Mouse (Mus musculus): Measurements from ENCODE around the gene Tasp1. TPM values are rescaled to one million over a fixed set of nuclear protein-coding genes. Genes with fewer than 3 reads are reported as not detected.
"Not testable (repeated sequence)": the region's sequence is repeated elsewhere in the genome, so short reads cannot be mapped to it uniquely, and the experiment has no call there.

Gene Tasp1
- total RNA-seq, 4 experiments from 2014 or later, result 34.5 to 37.6 (median 35.7) TPM

DNA sequence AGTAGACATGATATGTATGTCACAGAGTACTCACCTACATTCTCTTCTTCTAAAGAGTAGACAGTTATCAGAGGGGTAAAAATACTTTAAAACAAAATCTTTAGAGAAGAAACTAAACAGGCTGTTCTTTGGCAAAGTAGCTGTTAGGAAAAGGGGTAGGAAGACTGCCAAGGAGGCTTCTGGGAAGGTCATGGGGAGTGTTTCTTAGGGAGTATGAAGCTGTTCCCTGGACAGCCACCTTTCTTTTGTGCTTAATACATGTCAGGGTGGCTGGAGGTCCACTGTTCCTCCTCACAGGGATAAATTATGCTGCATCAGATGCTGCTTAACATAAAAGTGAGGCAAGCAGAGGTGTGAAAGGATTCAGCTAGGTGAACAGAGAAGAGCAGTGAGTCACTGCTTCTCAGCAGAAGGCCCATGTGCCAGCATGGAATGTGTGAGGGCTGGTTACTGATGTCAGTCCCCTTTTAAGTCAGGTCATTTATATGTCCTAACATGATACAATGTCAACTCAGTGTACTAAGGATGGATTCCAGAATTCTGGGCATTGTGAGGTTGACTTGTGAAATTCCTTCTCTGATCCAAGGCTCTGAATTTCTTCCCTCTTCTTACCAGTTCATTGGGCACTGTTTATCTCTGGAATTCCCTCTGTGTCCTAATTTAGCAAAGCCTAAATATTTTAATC, 175.1 kb downstream of the Tasp1 start:
- no peak for DNase-seq (ENCODE audit: low spot score in 2 of 2)

DNA sequence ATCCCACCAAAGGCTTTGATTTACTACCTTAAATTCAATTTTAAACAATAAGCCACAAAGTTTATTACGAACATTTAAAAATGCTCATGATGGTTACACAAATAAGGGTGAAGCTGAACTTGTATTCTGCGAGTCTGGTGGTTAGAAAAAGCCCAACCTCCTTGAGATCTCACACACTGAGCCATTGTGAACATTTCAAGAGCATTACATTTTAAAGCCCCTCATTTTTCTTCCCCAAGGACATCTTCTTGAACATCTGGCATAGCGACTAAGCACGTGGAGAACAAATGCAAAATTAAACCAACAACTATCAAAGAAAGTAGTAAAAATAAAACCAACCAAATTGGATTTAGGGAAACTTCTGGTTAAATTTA, 182.4 kb downstream of the Tasp1 start:
- no peak for DNase-seq (ENCODE audit: low spot score in 2 of 2)

DNA sequence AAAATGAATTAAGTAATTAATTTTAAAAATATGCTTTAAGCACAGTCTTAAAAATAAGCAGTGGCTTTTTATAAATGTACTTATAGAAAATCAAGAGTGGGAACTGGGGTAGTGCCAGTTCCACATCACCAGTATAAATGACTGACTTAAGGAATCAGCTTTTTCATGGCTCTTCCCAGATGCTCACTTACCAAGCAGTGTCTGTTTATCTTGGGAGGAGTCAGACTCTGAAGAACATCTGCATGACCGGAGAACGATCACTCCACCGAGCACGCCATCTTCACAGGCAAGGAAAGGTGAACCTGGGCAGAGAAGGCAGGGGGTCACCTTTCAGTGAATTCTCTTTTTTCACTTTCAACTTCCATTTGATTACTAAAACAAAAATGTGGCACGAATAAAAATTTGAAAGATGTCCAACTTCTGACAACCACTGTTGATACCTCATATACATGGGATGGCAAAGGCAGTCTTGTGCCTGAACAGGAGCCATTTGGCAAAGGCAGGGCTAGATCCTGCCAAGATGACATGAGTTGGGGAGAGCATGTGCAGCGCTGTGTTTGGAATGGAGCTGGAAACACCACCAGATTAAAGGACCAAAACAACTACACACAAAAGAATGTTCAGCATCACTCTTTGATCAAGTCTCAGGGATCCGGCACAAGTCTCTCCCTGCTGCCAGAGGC, 182.9 kb downstream of the Tasp1 start:
- DNase-seq (ENCODE audit: low spot score in 2 of 2), result no peak

DNA sequence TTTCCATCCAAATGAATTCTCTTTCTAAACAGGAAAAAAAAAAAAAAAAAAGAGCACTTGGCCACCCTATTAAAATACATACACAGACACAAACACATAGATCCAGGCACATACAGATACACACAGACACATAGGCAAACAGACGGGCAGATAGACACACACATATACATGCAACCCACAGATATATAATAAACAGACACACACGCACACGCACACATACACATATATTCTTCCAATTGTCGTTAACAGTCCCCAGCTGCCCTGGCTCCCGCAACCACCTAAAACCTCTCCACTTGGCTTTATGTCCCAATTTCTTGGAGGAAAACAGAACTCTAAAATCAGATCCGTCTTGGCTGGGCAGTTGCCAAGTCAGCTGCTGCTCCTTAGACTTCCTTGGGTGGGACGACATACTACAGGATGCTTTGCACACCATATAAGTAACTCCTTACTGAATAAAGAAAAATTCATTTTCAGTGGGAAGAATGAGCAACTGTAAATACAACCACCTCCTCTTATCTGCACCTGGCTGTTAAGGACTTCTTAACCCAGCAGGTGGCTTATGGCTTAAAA, 188.5 kb downstream of the Tasp1 start:
- DNase-seq (ENCODE audit: low spot score in 2 of 2), result no peak

DNA sequence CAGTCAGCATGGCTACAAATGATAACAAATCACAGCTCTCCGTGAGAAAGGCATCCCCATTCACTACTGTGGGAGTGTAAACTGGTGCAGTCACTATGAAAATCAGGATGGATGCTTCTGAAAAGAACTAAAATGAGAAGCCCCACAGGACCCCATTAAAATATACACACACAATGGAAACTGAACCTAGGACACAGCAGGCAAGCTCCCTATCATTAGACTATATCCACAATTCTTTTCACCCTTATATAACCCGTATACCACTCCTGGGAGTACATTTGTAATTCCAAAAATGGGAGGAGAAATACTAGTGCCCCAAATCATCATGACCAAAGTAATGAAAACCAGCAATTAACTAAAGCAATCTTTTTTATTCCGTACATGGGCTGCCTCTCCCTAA, 190.7 kb downstream of the Tasp1 start:
- DNase-seq (ENCODE audit: low spot score in 2 of 2), result no peak

DNA sequence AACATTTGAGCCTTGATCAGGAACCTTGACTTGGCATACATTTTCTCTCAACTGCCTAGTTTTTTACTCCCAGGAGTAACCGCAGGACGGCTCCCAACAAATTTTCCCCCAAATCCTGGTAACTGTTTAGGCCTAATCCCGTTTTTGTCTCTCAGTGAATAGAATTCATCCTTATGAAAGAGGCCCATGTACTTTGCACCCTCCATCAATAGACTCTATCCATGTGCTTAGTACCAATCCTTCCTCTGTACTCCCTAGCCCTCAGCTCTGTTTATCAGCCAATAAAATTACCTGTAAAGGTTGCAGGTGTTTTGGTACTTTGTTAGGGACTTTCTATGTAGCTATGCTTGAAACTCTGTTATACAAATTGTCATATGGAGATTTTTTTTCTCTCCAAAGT, 192.4 kb downstream of the Tasp1 start:
- DNase-seq (ENCODE audit: low spot score in 2 of 2), result no peak

DNA sequence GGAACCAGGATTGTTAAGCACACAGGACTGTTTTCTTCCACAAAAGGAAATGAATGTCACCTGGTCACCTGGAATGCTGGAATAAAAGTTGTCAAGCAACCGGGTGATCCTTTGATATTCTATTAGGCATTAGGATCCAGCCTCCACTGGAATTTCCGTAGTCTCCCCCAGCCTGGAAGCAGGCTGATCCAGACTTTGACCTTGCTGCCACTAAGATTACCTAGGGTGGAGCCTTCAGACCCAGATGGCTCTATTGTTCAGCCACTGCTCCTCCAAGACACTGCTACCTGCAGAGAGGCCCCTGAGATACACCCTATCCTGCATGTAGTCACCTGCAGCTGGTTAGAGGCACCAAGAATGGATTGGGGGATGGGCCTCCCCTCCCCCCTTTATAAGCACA, 192.8 kb downstream of the Tasp1 start:
- no peak for DNase-seq (ENCODE audit: low spot score in 2 of 2)

DNA sequence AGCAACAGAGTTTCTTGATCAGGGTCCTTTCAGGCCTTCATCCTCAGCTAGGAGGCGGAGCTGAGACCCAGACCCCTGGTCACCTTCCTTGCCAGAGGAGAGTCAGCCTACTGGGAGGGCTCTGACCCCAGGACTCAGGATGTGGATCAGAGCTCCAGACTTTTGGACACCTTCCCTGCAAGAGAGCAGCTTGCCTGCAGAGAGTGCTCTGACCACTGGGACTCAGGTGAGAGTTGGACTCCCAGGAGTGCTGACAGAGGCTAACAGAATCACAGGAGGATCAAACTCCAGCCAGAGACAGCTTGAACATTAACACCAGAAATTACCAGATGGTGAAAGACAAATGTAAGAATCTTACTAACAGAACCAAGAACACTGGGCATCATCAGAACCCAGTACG, 197.5 kb downstream of the Tasp1 start:
- not testable (repeated sequence) for DNase-seq (ENCODE audit: low spot score in 2 of 2)

DNA sequence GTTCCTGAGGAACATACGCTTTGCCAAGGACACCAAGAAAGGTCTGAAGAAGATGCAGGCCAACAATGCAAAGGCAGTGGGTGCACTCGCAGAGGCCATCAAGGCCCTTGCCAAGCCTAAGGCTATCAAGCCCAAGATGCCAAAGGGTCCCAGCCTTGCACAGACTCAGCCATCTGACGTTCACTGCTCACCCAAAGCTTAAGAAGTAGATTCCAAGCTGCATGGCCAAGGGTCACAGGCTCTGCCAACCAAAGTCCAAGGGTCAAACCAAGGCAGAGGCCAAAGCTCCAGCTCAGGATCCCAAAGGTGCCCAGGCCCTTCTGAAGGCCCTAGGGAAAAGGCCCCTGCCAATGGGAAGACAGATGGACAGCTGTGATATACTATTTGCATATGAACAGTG, 203.2 kb downstream of the Tasp1 start:
- DNase-seq (ENCODE audit: low spot score in 2 of 2), result not testable (repeated sequence)

DNA sequence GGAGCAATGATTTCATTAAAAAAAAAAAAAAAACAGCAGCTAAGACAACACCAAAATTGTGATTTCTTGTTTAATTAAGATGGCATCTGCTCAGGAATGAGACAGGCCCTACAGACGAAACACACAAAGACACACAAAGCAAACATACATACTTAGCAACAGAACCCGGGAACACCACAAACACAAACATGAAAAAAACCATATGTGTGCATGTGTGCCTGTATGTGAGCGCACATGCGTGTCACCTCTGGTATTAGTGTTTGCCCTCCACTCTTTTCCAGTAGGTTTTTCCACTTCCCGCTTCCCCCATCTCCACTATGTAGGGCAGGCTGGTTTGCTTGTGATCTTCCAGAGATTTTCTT, 206.5 kb downstream of the Tasp1 start:
- no peak for DNase-seq (ENCODE audit: low spot score in 2 of 2)

DNA sequence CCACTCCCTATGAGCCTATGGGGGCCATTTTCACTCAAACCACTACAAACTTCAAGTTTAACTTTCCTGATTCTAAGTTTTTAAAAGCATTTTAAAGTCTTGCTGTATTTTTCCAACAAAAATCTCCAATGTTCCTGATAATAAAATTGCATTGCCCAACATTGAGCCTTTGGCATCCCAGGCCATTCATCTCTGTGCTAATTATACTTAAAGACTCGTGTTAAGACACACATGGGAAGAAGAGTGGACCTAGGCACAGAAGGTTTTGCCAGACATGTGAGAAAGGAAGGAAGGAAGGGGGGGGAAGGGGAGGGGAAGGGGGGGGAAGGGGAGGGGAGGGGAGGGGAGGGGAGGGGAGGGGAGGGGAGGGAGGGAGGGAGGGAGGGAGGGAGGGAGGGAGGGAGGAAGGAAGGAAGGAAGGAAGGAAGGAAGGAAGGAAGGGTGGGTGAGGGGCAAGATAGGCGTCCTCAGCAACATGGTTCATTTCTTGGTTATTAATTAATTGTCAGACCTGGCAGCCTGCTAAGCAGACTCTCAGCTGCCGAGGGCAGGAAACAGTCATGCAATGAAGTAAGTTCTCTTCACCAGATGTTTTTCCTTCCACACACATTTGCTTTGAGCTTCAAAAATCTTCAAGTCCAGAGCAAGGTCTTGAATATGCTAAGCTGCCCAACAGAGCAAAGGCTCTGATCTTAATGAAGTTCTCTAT, 207.0 kb downstream of the Tasp1 start:
- DNase-seq (ENCODE audit: low spot score in 2 of 2), result no peak

DNA sequence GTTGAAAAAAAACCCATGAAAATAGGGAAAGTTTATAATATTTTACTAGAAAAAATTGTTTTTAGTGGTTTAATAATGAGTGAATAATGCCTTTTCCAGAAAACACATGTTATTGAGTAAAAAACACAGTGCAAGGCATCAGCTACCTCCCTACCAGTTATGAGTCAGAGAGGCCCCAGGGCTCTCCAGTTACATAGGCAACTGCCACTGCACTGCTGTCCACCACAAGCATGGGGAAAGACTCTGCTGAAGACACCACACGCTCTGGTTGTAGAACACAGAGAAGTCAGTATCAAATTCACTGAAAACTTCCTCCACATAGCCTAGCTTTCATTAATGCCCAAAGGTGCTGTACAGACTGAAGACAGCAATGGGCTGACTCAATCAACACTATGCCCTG, 217.0 kb downstream of the Tasp1 start:
- DNase-seq (ENCODE audit: low spot score in 2 of 2), result no peak

DNA sequence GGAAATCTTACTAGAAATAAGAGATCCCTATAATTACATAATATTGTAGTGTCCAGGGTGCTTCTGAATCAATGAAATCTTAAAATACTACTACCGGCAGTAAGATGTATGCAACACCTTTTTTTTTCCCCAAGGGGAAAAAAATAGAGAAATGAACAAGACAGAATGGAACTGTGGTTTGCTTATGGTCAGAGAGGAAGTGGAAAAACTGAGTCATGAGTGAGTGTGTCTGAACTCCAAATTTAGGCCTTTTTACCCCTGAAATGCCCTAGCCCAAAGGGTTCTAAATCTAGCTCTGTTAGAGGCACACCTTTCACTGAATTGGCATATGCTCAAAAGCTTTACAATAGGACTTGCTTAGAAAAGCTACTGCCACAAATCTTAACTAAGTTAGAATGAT, 225.2 kb downstream of the Tasp1 start:
- no peak for DNase-seq (ENCODE audit: low spot score in 2 of 2)

DNA sequence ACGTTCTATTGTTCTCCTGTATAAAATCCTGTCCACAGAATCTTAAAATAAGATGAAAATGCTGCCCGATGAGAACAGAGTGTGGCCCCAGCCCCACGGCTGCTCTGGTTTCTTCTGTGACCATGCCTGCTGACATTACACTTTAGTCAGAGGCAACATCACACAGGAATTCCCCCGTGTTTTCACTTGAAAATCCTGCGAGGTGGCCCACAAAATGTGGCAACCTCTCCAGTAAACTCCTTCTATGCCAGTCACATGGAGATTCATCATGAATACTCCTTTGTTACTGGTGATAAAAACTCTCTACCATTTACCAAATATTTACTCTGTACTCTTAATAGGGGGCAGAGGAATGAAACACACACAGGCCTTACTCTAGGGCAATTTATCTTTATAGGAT, 225.7 kb downstream of the Tasp1 start:
- no peak for DNase-seq (ENCODE audit: low spot score in 2 of 2)

DNA sequence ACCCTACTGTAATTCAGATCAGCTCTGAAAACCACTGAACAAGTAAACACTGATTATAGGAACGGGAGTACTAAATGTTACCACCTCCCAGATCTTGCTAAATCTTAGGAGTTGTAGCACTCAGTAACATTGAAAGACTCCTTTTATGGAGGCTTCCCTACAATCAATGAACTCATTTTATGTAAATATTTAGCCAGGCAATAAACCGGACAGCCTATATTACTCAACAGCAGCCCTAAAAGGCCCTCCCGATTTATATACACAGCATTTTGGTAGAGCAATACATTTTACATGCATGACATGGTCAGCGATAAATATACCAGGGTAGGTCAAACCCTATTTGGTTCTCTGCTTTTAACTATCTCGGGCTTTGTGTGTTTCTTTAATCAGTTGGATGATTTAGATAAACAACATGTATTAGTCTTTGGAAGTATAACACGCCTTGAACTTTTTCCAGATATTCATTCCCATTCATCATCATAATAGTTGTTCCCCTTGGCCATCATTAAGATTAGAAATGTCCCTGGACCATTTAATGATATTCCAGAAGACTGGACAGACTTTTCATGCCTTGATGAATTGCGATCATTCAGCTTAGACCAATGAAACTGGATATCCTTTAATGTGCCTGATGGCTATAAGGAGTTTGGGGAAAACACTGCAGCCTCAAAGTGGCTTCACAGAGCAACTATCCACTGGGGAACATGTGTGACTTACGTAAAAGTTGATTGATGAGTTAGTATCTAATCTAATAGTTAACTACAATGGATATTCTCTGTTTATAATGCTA, 244.8 kb downstream of the Tasp1 start:
- DNase-seq (ENCODE audit: low spot score in 2 of 2), result no peak

DNA sequence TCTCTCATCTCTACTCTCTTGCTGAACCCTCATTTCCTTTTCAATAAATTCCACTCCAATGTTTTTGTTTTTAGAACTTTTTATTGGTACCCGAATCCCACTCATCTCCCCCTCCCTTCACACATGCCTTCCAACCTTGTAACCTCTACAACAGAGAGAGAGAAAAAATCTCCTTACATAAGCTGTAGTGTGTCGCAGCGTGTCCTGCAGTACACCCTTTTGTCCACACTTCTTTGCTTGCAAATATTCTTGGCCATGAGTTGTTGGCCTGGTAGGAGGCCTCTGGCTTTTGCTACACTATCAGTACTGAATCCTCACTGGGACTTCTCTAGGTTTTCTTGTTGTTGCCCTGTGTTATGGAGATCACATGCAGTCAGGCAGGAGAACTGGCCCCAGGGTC, 249.3 kb downstream of the Tasp1 start:
- DNase-seq (ENCODE audit: low spot score in 2 of 2), result no peak

DNA sequence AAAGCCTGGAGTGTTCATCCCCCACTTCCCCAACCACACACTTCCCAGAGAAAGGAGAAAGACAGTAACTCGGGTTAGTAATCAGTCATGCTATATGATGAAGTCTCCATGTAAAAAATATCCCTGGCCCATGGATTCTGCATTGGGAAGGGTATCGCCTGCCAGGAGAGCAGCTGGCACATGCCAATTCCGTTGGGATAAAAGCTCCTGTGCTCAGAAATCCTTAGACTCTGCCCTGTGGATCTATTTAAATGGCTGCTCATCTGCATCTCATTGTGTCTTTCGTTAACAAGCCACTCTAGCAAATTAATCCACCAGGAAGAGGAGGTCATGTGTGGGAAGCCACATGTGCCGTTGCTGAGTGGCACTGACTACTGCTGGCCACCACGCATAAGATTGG, 258.7 kb downstream of the Tasp1 start:
- no peak for DNase-seq (ENCODE audit: low spot score in 2 of 2)

DNA sequence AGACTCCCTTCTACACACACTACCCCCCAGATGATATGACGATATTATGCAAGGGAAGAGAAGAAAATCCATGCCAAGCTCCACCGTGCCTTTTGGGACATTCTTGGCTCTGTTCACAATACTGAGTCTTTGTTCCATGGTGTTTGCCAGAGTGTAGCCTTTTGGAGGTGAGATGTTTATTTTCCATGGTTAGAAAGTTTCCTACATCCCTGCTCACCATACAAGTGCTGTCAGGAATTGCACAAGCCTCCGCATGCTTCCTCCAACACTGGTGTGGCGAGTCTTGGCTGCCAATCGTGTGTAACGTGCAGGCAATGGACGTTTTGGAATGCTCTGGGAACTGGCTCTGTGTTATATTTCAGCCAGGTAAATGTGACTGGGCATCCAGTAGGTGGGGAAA, 262.6 kb downstream of the Tasp1 start:
- DNase-seq (ENCODE audit: low spot score in 2 of 2), result no peak

DNA sequence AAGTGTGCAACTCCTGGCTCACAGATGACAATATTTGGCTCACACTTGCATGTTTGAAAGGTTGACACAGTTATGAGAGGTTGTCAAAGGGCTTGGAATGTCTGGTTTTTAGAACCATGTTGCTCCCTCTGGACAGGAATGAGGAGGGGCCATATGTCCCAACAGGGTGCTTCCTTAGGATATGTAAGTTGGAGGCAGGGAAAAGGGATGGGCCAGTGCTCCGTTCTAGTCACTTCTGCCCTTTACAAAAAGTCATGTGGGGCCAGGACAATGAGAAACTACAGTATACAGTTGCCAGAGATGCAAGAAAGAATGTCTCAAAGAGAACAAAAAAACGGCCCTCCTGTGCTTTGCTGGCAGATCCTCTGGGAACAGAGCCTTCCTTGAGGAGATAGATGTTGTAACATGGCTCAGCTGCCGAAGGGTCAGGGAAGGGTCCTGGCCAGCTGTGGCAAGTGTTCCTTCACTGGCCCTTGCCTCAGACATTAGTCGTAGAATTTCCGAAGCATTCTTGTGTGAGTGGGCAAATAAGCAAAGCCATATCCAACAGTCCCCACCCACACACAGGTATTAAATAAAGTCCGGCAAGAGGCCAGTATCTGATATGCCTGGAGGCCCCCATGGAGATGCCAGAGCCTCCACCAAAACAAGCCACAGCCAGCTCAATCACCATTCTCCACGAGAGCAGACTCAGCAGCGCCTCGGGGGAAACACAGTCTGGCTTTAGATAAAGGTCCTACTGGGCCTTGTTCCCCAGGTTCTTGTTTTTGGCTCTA, 274.1 kb downstream of the Tasp1 start:
- no peak for DNase-seq (ENCODE audit: low spot score in 2 of 2)

DNA sequence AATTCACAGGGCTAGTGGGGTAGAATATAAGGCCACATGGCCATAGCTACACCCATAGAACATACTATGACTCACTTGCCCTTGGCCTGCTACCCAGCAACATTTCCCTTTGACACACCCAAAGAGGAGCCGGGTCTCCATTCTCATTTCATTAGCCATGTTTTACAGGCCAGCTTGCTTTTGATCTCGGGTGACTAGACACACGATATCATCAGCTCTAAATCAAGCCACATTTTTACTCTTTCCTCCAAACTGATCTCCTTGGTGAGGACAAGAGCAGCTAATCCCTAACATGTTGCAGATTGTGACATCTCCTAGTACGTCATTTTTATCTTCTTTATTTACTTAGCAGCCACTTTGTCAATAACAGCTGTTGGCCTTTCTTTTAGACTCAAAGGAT, 277.9 kb downstream of the Tasp1 start:
- DNase-seq (ENCODE audit: low spot score in 2 of 2), result no peak

DNA sequence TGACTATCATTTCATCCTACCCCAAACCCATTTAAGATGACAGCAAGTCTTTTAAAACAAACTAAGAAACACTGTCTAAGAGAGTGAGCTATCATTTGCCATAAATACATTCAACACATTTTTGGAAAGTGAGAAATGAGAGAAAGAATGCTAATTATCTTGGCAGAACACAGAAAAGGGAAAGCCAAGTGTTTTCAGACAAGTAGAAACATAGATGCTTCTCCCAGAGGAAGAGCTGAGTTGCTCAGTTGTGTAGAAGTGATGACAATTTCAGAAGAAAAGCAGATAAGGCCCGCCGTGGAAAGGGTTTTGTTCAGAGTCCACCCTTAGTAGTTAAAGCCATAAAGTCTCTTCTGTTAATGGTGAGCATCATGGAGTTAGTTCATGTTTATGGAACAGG, 281.7 kb downstream of the Tasp1 start:
- DNase-seq (ENCODE audit: low spot score in 2 of 2), result no peak
